Mouse (Mus musculus): ENCODE results near the gene Fam83b.

Fam83b gene

DNA sequence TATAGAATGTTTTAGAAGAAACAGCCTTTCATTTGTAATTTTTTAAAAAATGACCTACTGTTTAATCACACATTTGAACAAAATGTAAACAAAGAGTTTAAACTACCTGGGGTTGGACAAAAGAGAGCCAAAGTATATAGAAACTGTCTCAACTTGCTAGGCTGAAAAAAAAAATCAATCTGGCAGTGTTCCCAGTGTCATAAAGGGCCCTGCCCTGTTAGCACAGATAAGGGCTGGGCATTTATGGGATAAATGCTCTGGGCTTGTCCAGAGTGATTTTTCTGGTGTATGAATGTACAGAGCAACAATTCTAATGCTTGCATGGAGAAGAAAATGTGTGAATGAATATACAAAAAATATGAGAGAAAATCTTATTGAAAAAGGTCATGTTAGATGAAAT is 43.8 kb downstream of the Fam83b start:
- no peak for DNase-seq (ENCODE audit: low spot score in 2 of 2)

DNA sequence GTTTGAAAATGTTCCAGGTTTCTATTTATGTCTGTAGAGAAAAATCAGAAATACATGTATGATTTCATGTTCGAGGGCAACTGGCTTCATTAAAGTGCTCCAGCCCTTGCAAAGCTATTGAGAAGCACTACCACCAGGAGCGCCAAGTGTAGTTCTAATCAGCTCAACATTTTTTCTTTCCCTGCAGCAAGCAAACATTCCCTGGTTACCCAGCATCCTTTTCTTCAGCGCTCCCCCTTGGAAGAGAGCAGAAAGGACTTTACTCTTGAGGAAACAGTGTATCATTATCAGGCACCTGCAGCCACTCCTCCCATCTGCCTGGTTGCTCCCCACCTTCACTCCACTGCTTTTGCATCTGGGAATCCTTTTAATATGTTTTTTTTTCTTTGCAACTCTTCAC is 45.3 kb downstream of the Fam83b start:
- DNase-seq (ENCODE audit: low spot score in 2 of 2) = no peak

DNA sequence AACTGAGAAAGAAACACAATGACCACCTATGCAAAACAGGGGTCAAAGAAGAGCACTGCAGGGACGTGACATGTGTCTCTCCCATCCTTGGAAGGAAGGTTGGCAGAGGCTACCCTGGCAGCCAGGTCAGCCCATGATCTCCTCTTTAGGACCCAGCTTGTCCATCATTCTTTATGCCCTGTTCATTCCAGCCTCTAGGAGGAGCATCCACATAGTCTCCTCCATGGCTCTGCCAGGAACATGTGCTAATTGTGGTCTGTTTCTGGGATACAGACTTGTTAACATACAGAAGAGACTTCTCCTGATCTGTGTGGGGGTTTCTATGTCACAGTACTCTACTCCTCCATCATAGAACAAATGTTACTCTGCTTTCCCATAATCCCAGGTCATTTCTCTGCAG is 48.3 kb downstream of the Fam83b start:
- no peak for DNase-seq (ENCODE audit: low spot score in 2 of 2)

DNA sequence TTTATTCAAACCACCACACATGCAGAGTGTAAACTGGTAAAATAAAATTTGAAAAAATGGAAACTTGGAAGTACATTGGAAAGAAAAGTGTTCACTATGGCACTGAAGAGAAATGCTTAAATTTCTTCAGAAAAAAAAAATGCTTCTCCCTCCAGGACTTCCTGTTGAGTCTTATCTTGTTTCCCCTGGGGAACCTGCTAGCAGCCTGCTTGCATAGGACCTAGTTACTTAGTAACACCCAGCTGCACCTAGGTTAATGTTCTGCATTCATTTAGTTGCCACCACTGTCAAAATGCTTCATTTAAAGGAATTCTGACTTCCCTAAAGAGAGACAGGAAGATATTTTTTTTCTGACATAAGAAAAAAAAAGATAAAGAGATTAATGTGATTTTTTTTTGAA is 61.3 kb downstream of the Fam83b start:
- DNase-seq (ENCODE audit: low spot score in 2 of 2) = no peak

DNA sequence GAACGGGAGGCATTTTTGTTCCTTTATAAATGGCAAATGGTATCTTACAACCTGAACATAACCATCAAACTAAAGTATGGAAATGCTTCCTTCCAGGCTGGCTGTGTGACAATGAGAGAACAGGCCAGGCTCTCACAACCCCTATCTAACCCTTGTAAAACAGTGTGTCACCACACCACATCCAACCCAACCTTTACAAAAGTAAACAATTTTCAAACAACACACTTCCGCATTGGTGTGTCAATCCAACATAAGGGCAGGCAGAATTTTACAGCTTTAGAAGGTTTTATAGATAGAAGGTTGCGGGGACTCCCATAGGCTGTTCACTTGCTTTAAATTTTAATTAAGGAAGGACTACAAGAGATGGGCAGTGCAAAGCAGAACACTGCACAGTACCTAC is 77.2 kb downstream of the Fam83b start:
- DNase-seq (ENCODE audit: low spot score in 2 of 2) = no peak

GRCm38 (mm10) chr9:76480088-76480487 is 86.8 kb downstream of the Fam83b start:
- no peak for DNase-seq (ENCODE audit: low spot score in 2 of 2)

- DNase-seq (ENCODE audit: low spot score in 2 of 2) = no peak
Measured at GRCm38 (mm10) chr9:76469500-76469899, 97.4 kb downstream of the Fam83b start.

- no peak for DNase-seq (ENCODE audit: low spot score in 2 of 2)
Measured at GRCm38 (mm10) chr9:76461547-76461946, 105.4 kb downstream of the Fam83b start.

DNA sequence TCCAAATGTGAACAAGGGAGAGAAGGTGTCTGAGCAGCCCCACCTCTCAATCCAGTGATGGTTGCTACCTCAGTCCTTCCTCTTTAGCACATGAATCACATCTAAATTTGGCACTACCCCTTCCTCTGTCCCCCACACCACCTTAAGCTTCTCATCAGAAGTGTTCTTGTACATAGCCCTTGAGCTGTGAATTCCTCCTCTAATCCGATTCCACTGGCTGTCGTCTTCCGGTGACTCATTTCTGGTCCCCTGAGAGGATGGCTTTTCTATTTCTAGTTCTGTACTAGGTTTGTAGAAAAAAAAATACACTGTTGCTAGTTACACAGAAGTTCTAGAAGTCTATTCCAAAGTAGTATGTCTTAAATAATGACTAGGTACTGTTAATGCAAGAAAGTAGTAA is 111.2 kb downstream of the Fam83b start:
- DNase-seq (ENCODE audit: low spot score in 2 of 2) = no peak

All from left cerebral cortex, adult 9 months (tissue).